Mouse (Mus musculus) mesoderm, embryonic 11.5 days (tissue): ENCODE data around the gene Natd1.

Experiments used
- DNase-seq: peaks from one replicate; pipeline ENCODE4 v3.0.0-alpha.2; 2012; ENCODE audit warnings: low read depth, low spot score

The Natd1 gene

GRCm38 (mm10) chr11:60932503-60933020 is 18.0 kb upstream of the Natd1 start:
- no peak for DNase-seq

DNA sequence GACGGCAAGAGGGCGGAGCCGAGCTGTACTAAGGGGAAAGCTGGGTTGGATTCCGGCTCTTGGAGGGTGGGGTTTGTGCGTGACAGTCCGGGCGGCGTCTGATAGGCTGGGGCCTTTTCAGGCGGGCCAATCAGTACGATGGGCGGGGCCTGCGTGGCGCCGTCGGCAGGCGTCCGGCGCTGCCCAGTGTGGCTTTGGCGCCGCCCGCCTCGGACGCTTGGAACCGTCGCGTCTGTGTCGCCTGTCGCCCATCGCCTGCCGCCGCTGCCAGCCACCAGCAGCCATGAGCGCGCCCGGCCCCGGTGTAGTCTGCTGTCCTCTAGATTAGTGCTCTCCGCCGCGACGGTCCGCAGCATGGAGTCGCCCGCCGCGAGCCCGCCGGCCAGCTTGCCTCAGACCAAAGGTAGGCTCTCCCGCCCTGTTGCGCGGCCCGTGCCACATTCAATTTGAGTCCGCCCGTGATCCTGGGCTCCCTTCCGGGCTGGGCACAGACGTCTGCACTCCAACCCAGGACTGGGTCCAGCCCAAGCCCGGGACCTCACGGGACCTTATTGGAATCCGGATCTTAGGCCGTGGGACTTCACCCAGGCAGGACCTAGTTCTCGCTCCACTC is 17.4 kb upstream of the Natd1 start, which contains the start of gene Map2k3:
Gene Map2k3 (plus strand): TSS at position 165 of the 613 bp plus-strand sequence.
- DNase-seq, result peak; percentile 95

DNA sequence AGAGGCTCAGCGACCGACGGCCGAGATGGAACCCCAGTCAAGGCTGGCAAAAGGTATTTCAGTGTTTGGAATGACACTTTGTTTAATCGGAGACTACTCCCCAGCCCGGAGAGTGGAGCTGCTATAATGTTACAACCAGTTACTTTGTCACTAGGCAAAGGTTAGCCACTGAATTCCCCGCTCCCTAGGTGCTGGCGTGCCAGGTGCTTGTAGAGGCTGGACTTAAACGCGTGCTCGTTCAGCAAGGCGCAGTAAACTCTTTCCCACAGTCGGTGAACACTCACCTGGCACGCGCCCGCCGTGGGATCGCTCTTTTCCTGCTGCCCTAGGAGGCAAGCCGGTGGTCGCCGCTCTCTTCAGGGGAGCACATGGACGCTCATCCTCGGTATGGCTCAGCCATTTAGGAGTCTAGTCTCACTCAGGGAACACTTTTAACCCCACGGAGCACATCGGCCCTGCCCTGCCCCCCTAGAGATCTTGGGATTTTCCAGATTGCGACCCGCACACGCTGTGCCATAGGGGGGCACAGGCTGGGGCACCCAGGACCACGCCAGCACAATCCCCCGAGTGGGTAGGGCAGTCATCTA is 16.8 kb upstream of the Natd1 start:
- no peak for DNase-seq

- DNase-seq, result no peak
Observed at GRCm38 (mm10) chr11:60930724-60931281, 16.3 kb upstream of the Natd1 start.

DNA sequence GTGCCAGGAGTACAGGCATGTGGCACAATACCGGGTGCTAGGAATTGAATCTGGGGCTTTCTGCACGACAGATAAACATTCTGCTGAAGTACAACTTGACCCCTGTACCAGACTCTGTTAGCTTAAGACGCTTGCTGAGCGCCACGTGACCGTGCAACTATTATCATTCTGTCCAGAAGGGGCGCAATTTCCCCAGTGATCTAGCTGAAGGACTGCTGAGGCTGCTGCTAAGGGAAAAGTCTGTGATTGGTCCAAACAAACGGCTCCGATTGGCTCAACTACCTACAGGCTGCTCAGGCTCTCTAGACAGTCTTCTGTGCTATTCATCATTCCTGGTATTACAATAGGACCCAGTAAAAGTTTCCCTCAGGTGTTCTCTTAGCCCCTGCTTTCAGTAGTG is 12.7 kb upstream of the Natd1 start:
- peak; percentile 96 for DNase-seq

GRCm38 (mm10) chr11:60924981-60925380 is 10.4 kb upstream of the Natd1 start:
- DNase-seq, result no peak

DNA sequence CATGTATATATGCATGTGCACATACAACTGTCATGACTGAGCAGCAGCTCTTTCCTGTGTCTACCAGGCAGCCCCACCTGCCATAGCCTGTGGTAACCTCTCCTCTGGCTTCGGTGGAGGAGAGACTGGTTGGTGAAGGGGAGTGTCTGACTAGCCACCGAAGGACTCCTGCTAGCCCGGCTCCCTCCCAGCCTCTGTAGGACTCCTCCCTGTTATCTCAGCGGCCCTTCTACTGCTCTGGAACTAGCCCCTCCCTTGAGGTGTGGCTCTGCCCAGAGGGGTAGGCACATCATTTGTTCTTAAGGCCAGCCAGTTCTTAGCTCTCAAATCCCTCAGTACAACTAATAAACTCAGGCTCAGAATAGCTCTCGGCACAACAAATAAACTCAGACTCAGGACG is 9.9 kb upstream of the Natd1 start:
- no peak for DNase-seq

DNA sequence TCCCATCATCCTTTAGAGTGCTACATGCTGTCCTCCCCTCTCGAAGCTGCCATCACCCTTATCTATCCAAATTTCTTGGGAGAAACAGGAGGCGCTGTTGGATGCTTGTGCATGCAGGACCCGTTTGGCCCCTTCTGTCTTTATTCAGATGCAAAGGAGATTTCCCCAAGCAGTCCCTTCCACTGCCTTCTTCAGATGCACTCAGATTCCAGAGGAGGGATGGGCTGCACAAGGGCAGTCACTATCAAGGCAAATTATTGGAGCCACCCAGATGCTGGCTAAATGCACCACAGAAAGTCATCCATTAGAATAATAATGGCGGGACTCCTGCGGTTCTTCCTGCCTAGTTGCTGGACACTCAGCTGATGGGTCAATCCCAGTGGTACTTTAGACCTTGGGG is 8.4 kb upstream of the Natd1 start:
- DNase-seq, result no peak

- DNase-seq, result no peak
Observed at GRCm38 (mm10) chr11:60922195-60922594, 7.6 kb upstream of the Natd1 start.

DNA sequence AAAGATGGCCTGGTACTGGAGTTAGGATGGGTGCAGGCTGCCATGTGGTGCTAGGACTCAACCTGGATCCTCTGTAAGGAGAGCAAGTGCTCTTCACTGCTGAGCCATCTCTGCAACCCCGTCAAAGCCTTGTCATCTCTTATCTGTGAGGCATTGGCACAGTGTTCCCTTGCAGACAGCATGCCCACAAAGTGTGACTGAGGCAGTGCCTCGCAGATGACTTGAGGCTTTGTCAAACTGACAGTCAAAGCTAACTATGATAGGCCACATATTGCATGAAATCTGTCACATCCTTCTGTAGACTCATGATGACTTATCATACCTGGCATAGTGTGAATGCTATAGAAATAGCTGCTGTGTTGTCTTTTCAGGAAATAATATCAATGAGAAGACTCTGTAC is 5.5 kb upstream of the Natd1 start:
- DNase-seq, result no peak

DNA sequence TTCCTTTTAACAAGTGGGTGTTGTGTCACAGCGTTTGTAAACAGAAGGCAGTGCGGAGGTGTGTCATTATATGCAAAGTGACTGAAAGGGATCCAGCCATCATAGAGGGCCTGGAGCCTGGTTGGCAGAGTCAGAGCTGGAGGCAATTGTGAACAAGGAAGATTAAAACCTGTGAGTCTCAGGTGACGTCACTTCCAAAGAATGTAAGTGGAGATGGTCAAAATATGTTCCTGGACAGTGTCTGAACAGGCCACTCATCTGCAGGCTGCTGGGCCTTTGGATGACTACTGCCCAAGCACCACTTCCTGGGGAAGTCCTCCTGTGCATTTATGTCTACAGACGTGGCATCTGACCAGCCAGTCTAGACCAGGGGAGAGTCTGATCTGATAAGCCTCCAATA is 651 bp upstream of the Natd1 start:
- no peak for DNase-seq

- peak; percentile 93 for DNase-seq
Observed at GRCm38 (mm10) chr11:60913301-60914196, 1.0 kb downstream of the Natd1 start.

- no peak for DNase-seq
Observed at GRCm38 (mm10) chr11:60912525-60912973, 2.0 kb downstream of the Natd1 start.

- no peak for DNase-seq
Observed at GRCm38 (mm10) chr11:60909626-60910025, 4.9 kb downstream of the Natd1 start.

DNA sequence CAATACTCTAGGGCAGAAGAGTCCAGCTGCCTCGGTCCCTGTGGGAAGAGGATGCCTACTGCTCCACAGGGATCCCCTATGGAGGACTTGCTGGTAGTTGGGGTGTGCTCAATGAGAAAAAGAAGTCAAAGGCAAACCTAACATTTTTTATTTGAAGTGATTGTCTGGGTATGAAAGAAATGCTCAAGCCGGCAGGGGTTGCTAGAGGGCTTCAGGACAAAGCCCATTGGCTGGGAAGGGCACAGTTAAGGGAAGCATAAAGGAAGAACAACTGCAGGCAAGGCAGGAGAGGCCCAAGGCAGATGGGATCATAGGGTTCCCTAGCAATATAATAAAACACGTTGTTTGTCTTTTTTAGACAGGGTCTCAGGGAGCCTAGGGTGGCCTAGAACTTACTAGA is 6.5 kb downstream of the Natd1 start:
- DNase-seq, result no peak

DNA sequence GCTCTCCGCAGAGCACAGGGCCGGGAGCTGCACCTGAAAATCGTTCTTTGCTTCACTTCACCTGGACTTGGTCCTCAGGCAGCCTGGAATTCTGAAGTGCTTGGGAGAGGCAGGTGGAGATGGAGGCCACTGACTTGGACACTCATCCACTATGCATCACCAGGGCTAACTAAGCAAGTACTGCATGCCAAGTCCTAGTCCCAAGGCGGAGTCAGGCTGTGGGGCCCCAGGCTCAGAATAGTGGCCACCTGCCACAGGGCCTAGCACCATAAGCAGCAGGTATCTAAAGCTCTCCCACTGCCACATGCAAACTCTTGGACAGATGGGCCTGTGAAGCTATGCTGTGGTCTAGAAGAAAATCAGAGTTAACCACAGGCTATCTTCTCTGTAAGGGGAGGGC is 8.1 kb downstream of the Natd1 start:
- no peak for DNase-seq

- DNase-seq, result no peak
Observed at GRCm38 (mm10) chr11:60905407-60906120, 9.0 kb downstream of the Natd1 start.

DNA sequence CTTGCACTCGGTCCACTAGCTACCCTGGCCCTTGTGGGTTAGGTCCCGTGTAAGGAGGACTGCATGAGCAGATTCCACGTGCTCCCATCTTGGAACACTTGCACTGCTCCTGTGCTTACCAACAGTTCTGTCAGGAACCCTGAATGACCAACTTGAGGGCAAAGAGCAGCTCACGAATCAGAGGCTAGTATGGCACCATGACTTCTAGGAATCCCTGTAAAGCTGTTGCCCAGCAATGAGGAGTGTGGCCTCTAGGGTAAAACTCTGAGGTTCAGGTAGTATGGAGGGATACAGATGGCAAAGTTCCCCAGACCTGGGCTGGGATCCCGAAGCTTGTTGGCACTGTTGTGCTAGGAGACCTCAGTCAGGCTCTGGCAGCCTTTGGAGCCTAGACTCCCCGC is 10.9 kb downstream of the Natd1 start:
- no peak for DNase-seq

DNA sequence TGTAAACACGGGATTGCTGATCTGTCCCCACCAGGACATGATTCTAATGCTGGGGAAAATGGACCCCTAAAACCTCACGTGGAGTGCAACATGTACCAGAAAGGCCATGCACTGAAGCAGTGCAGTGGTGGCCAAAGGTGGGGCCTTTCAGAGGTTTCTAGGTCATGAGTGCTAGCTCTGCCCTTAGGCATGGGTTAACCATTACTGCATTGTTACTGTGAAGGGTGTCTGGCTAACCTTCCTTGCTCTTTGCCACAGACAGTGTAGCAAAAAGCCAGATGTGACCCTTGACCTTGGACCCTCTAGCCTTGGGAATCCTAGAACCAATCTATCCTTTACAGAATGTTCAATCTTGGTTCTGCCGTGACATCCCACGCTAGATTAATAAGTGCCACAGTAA is 12.1 kb downstream of the Natd1 start:
- DNase-seq, result no peak

DNA sequence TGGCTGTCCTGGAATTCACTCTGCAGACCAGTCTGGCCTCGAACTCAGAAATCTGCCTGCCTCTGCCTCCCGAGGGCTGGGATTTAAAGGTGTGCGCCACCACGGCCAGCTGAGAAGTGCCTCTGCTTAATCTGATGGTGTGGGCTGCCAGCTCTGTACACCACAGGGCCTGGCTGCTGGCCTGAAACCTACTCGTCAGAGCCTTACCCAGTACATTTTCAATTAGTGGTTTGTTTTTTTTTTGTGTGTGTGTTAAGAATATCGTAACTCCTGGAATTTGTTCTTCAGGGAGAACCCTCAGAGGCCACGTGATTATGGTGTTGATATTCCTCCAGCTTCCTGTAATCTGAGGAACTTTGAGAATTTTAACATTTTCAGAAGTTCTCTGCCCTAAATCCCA is 12.5 kb downstream of the Natd1 start:
- DNase-seq, result no peak

- DNase-seq, result peak; percentile 71
Observed at GRCm38 (mm10) chr11:60895915-60896314, 18.6 kb downstream of the Natd1 start.
